Mouse (Mus musculus) heart, postnatal 10 days (tissue): Measurements from ENCODE around the gene Olfr683. TPM values are rescaled to one million over a fixed set of nuclear protein-coding genes. Genes with fewer than 3 reads are reported as not detected.
"Not testable (repeated sequence)": the region's sequence is repeated elsewhere in the genome, so short reads cannot be mapped to it uniquely, and the experiment has no call there.

Experiments
- DNase-seq, 2 experiments: peaks; one replicate each; pipeline ENCODE4 v3.0.0; 2021
- intact Hi-C: fragments of 180-260 bp; cut with DNase I; formaldehyde crosslinking; loops from one replicate; pipeline ENCODE4 v1.15.1; 2025
- total RNA-seq, 2 experiments: library from RNA; stranded (reverse); gene quantifications; 2 replicates each; pipeline ENCODE4 v1.2.3; 2021

Gene Olfr683
- total RNA-seq: not detected

DNA sequence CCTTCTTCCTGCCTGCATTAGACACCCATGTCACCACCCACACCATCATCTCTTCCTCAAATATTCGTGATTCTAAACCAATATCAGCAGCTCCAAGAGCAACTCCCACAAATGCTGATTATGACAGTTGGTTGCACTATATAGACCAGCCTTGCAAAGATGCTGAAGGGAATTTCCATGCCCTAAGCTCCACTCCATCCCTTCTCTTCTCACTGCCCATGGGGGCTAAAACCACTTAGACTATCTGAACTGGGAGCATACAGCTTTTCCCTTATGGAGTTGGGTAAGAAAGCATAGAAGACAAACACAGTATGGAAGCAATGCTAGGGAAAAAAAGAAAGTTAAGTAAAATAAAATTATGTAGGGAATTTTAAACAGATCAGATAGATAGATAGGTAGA is at the start of gene Olfr683:
TSS of gene Olfr683 (minus strand) at position 101 of the 400 bp plus-strand sequence.
- intact Hi-C loops: no loop called here
- DNase-seq: no peak

DNA sequence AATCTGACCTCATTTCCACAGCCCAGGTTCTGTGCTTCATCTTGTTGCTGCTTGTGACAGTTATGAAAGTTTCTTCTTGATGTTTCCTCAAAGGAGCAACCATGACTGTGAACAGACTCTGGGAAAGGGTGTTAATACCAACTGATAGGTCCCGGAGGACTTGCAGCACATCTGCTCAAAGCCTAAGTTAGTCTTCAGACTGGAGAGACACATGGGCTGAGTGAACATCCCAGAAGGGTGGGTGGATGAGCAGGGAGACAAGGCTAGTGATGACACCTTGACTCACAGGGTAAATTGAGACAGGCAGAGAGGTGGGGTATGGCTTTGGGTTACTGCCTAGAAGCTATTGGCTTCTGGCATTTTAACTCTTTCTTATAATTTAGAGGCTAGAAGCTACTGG is 39.1 kb upstream of the Olfr683 start, which contains the start of gene Olfr685:
TSS of gene Olfr685 (minus strand) at position 101 of the 400 bp plus-strand sequence.
- no peak for DNase-seq
- intact Hi-C loops: no loop called here

DNA sequence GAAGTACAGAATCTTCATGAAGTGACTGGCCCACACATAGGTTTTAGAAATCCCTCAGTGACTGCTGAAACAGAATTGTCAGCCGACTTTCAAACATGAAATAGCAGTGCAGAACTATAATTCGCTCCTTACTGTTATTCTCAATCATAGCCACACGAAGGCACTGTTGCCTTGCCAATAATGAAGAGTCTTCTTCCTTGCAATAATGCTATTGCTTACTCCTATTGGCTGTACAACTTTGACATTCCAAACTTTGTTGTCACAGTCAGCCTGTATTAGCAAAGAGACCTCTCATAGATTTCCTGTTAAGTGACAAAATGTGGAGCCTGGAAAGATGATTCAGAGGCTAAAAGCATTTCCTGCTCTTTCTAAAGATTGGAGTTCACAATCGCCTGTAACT is 24.0 kb upstream of the Olfr683 start:
- intact Hi-C loops: loop anchor here (1.0 to 5.0 kb wide), 3 partner anchors 154 to 345 kb away; no protein-coding TSS in a partner anchor
- DNase-seq: peak; percentile 25 to 39

DNA sequence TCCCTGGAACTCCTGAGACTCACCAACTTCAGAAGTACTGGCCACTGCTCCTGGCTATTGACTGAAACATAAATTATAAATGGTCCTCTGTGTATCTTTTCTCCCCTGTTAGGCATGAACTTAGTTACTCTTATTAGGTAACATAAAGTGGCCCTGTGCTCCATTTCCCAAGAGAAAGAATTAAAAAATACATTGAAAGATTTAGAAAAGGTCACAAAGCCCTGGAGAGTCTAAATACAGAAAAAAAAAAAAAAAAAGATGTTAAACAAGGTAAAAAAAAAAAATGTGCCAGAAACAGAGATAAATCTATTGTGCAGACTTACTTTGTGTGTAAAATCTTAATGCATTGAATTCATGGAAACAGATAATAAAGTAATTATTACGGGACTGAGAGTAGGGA is 16.7 kb upstream of the Olfr683 start, which contains the start of gene Olfr684:
TSS of gene Olfr684 (minus strand) at position 101 of the 400 bp plus-strand sequence.
- intact Hi-C loops: no loop called here
- DNase-seq: no peak

DNA sequence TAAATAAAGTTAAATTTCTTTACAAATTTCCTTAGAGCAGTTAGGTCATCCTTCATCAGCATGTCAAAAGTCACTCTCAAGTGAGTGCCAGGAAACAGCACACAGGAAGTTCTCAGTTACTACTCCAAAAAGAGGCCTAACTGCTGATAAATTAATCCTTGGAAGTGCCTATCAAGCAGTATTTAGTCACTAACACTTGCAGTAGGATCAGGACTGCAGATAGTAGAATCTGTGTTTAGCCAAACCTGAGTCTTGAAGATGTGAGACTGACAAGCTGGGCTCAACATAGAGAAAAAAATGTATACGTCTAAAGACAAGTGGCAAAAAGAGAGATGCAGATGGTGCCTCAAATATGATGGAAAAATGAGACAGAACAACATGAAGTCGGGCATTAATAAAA is 5.5 kb downstream of the Olfr683 start:
- intact Hi-C loops: no loop called here
- DNase-seq: no peak

DNA sequence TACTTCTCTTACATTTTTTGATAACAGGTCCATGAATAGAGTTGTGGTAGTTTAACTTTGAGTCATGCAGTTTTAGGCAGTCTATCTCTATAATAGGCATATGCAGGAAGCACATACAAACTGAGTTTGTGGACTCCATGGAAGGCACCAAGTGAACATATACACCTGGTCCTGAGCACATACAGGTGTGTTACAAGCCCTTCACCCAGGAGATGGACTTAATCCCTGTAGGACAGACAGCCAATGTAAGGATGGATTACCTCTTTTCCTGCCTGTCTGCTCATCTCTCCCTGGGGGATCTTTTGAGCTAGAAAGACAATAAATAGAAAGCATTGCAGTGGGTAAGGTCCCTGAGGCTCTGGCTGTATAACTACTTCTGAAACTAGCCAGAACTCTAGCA is 30.3 kb downstream of the Olfr683 start, which contains the start of gene Olfr681:
TSS of gene Olfr681 (plus strand) at position 301 of the 400 bp plus-strand sequence.
- no peak for DNase-seq
- intact Hi-C loops: no loop called here

DNA sequence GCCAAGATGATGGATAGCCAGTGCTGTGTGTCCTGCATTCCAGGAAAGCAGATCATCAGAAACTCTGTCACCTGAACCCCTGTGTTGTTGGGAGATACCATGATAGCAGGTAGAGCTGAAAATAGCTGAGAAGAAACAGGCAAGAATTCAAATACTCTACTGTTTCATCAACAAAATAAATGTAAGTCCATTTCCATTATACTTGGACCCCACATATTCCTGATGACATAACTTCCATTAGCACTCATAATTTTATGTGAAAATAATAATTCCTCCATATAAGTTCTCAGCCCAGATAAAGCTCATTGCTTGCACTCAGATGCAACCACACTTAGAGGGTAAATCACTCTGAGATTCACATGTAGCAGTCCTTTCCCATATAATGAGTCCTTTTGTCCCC is 54.1 kb downstream of the Olfr683 start, which contains the start of gene Olfr680-ps1:
TSS of gene Olfr680-ps1 (minus strand) at position 101 of the 400 bp plus-strand sequence.
- intact Hi-C loops, DNase-seq: not testable (repeated sequence)

Other genes starting within 250 kb of the Olfr683 start
- not detected for gene Olfr667, start 225.5 kb downstream of the Olfr683 start, total RNA-seq
- not detected for gene Olfr668, start 219.0 kb downstream of the Olfr683 start, total RNA-seq
- not detected for gene Olfr669, start 212.8 kb downstream of the Olfr683 start, total RNA-seq
- not detected for gene Olfr670, start 184.4 kb downstream of the Olfr683 start, total RNA-seq
- gene Olfr671, start 167.9 kb downstream of the Olfr683 start, total RNA-seq: not detected
- not detected for gene Olfr672, start 145.0 kb downstream of the Olfr683 start, total RNA-seq
- not detected for gene Olfr675, start 118.6 kb downstream of the Olfr683 start, total RNA-seq
- gene Olfr676, start 114.3 kb downstream of the Olfr683 start, total RNA-seq: not detected
- not detected for gene Olfr677, start 95.6 kb downstream of the Olfr683 start, total RNA-seq
- gene Olfr678, start 82.5 kb downstream of the Olfr683 start, total RNA-seq: not detected
- gene Olfr679, start 65.8 kb downstream of the Olfr683 start, total RNA-seq: not detected
- gene Olfr680-ps1, start 54.2 kb downstream of the Olfr683 start, total RNA-seq: not detected
- gene Olfr681, start 30.2 kb downstream of the Olfr683 start, total RNA-seq: not detected
- gene Olfr684, start 16.6 kb upstream of the Olfr683 start, total RNA-seq: not detected
- not detected for gene Olfr685, start 39.0 kb upstream of the Olfr683 start, total RNA-seq
- not detected for gene Olfr686, start 60.5 kb upstream of the Olfr683 start, total RNA-seq
- gene Olfr688, start 141.1 kb upstream of the Olfr683 start, total RNA-seq: not detected
- not detected for gene Olfr689, start 164.2 kb upstream of the Olfr683 start, total RNA-seq
- not detected for gene Olfr690, start 187.1 kb upstream of the Olfr683 start, total RNA-seq
- gene Olfr691, start 195.3 kb upstream of the Olfr683 start, total RNA-seq: under 1 TPM in 1 of 2 experiments, not detected in 1; 0.17 TPM
- gene Olfr692, start 221.2 kb upstream of the Olfr683 start, total RNA-seq: not detected
- not detected for gene Gm5901, start 228.0 kb upstream of the Olfr683 start, total RNA-seq